Mouse (Mus musculus) v-Abl transformed pro-B cells (cell line): ENCODE measurements around the gene Atp6v1g2.

ENCODE experiments used
- in situ Hi-C, 2 experiments: fragments of 400-800 bp; cut with MboI; formaldehyde crosslinking; loops; one replicate each; pipeline ENCODE4 v1.15.1; 2025; ENCODE audit not compliant: unreplicated experiment in 2 of 2

Gene Atp6v1g2

DNA sequence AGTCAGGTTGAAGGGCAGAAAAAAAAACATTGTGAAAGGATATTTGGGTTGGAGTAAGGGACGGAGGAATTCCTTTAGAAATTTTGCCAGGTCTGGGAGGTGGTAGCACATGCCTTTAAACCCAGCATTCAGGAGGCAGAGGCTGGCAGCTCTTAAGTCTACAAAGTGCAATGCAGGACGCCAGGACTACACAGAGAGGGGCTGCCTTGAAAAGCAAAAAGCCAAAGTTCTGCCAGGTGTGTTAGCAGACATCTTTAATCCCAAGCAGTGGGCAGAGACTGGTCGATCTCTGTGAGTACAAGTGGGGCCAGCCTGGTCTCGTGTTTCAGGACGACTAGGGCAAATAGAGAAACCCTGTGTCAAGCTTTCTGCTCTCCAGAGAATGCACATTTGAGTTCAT is 18.5 kb downstream of the Atp6v1g2 start:
- in situ Hi-C loops = no loop called here

DNA sequence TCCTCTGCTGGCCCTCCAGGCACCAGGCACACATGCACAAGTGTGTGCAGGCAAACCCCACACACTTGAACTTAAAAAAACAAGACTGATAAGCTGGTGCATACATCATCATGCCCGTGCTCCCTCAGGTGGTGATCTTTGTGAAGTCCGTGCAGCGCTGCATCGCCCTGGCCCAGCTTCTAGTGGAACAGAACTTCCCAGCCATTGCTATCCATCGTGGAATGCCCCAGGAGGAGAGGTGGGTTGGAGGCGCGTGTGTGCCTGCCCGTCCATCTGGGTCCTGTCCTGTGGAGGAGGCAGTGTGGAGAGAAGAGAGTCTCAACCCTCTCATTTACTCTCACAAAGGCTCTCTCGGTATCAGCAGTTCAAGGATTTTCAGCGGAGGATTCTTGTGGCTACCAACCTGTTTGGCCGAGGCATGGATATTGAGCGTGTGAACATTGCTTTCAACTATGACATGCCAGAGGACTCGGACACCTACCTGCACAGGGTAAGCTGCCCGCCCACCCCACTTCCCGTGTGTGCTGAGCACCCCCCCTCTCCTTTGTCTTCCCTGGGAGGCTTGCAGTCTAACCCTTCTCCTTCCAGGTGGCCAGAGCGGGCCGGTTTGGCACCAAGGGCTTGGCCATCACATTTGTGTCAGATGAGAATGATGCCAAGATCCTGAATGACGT is 19.3 kb downstream of the Atp6v1g2 start:
- in situ Hi-C loops = no loop called here

DNA sequence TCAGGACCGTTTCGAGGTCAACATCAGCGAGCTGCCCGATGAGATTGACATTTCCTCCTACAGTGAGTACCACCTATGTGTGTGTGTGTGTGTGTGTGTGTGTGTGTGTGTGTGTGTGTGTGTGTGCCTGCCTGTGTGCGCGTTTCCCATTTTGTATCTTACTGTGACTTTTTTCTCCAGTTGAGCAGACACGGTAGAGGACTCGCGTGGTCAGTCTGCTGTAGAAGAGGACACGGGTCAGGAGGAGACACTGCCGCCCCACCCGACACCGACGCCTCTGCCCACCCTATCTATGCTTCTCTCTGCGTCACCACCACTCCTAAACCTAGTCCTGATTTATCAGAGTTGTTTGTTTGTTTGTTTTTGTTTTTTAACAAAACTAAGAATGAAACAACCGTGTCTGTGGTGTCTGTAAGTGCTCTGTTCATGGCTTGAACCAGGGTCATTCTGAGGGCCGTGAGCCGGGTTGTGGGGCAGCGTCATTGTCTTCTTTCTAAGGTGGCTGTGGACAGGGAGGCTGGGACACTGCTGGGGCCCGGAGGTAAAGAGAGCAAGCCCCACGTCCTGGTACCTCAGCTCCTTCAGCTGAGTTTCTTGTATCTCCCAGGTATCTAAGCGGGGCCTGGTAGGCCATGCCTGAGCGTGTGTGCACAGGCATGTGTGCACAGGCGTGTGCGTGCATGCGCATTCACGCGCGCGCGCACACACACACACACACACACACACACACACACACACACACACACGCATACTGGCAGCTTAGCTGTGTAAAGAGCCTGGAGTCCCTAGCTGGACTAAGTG is 20.0 kb downstream of the Atp6v1g2 start:
- in situ Hi-C loops = no loop called here

DNA sequence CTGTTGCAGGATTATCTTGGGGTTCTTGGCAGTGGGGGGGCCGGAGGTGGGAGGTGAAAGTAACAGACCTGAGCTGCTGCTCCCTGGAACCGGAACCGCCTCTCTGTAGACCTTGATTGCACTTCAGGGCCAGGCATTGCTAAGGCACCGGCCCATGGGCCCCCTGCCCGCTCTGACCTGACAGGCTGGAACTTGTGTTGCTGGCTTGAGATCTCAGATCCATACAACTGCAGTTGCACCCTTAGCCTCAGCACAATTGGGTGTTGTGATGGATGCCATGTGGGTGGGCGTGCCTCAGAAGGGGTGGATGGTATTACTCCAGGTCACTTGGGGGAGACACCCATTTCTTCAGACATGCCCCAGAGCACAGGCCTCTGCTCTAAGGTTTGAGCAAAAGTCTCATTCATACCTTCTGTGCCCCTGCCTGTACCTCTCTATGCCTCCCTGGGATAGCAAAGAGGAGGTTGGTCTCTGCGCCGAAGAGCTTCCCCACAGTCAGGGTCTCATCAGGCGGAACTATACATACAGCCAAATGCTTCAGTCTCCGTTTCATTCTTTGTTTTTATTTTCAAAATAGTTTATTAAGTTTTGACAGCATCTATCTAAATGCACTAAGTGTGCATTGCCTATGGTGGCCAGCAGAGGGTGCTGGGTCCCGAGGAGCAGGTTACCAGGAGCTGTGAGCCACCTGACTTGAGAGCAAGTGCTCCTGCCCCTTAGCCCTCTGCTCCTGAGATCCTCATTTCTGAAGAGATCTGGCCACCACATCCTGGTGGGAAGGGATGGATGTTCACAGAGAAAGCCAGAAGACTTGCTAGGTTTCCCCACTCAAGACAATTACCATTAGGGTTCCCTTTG is 21.0 kb downstream of the Atp6v1g2 start:
- in situ Hi-C loops = loop anchor here (5.0 kb wide), 1 partner anchor 48 kb away; no protein-coding TSS in a partner anchor

DNA sequence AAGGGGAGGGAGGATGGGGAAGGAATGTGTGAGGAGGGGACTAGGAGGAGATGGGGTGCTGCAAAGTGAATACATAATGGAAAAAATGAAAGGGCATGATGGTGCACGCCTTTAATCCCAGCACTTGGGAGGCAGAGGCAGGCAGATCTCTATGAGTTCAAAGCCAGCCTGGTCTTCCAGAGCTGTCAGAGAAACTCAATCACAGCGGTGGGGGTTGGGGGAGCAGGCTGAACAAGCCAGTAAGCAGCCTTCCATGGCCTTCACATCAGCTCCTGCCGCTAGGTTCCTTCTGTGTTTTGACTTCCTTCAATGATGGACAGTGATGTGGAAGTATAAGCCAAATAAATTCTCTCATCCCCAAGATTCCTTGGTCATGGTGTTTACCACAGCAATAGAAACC is 21.8 kb downstream of the Atp6v1g2 start:
- in situ Hi-C loops = loop anchor here (5.0 kb wide), 1 partner anchor 47 kb away; no protein-coding TSS in a partner anchor

DNA sequence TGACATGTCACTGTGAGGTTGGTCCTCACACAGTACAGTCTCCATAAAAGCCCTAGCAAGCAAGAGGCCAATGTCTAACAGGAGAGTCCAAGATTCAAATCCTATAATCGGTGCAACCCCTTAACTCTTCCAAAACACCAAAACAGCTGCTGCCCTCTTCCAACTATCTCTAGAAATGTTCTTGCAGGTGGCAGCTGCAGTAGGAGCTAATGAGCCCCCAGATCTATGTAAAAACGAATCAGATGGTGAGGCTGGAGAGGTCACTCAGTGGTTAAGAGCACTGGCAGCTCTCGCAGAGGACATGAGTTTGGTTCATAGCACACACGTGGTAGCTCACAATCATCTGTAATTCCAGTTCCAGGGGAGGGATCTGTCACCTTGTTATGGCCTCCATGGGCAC is 22.2 kb downstream of the Atp6v1g2 start:
- in situ Hi-C loops = loop anchor here (5.0 kb wide), 1 partner anchor 47 kb away; no protein-coding TSS in a partner anchor

DNA sequence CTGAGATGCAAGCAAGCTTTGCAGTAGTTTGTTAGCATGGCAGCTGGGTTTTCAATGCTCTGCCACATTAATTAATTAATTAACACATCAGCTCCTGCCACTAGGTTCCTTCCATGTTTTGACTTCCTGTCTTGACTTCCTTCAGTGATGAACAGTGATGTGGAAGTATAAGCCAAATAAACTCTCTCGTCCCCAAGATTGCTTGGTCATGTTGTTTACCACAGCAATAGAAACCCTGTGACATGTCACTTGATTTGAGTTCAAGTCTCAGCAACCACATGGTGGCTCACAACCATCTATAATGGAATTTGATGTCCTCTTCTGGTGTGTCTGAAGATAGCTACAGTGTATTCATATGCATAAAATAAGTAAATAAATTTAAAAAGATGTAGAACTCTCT is 23.9 kb downstream of the Atp6v1g2 start:
- in situ Hi-C loops = loop anchor here (5.0 kb wide), 1 partner anchor 45 kb away; no protein-coding TSS in a partner anchor

DNA sequence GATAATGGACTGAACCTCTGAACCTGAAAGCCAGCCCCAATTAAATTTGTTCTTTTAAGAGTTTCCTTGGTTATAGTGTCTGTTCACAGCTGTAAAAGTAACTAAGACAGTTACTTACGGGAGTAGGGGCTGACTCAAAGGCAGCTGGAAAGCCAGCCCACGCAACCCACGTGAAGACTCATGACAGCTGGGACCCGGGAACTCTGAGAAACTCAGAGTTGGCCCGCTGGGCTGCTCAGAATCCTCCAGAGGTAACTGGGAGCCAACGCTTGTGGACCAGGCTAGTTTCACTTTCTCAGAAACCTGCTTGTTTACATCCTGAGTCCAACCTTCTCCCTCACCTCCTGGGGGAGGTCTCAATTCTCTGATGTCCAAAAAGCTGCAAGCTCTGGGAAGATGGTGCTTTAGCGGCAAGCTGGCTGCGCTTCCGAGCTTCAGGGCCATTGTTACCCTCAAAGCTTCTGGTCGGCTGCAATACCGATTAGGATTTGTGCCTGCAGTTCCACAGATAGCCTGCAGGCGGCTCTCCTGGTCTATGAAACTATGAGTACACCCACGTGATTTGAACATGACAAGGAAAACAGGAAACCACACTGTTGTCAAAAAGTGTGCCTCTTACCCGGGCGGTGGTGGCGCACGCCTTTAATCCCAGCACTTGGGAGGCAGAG is 24.5 kb downstream of the Atp6v1g2 start:
- in situ Hi-C loops = loop anchor here (5.0 kb wide), 1 partner anchor 44 kb away; no protein-coding TSS in a partner anchor

DNA sequence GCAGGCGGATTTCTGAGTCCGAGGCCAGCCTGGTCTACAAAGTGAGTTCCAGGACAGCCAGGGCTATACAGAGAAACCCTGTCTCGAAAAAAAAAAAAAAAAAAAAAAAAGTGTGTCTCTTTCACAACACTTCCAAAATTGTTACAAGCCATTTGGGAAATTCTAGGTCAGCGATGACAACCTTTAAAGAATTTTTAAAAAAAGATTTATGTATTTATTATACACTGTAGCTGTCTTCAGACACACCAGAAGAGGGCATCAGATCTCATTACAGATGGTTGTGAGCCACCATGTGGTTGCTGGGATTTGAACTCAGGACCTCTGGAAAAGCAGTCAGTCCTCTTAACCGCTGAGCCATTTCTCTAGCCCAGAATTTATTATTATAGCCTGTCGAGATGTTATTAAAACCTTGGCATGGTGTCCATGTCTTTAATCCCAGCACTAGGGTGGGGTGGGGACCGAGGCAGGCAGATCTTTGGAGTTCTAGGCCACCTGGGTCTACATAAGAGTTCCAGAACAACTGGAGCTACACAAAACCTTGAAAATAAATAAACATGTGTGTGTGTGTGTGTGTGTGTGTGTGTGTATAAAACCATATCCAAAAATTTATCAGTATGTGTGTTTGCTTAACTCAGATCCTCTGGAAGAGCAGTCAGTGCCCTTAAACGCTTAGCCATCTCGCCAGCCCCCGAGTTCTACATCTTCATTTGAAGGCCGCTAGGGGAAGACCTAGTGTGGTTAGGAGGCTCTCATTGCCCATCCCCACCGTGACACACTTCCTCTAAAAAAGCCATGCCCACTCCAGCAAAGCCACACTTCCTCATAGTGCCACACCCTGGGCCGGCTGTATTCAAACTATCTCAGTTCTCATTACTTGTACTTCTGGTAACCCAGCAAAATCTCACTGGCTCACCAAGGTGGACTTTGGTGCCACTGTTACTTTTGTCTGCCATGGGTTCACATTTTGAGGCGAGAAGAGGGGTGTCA is 25.3 kb downstream of the Atp6v1g2 start:
- in situ Hi-C loops = loop anchor here (5.0 kb wide), 1 partner anchor 44 kb away; no protein-coding TSS in a partner anchor

DNA sequence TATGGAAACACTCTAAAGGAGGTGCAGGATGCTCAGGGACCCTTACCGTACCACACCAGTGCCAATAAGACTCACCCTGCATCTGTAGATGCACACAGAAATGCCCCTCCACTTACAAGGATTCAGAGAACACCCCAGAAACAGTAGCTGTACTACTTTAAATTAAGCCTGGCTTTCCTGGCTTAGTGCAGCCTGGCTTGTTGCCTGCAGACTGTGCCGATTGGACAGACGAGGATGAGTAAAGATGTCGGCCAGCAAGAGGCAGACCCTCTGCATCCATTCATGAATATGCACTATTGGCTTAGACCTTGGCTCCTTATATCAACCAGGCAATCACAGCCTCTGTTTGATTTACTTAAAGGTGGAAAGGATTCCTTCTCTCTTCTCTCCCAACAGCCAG is 26.2 kb downstream of the Atp6v1g2 start:
- in situ Hi-C loops = loop anchor here (5.0 kb wide), 2 partner anchors 43 to 1257 kb away; partner anchors contain the start of gene H2-K1 (in 1 of the 2)

DNA sequence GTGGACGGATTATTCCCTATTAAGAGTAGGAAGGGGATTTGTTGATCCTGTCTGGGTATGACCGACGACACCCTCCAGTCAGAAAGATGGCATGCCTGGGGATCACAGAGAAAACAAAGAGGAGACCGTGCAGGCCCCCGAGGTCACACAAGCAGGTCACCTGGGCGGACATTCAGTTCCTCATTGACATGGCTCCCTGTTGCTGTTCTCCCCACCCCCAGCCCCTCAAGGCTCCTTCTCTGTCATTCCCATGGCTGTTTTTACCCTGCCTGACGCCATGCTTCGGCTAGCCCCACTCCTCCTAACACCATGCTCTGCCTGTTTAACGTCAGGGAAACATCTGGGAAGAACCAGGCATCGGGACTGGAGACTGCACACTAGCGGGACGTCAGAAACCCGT is 28.2 kb downstream of the Atp6v1g2 start:
- in situ Hi-C loops = loop anchor here in 1 of 2 experiments (5.0 kb wide), 1 partner anchor 1259 kb away; the partner anchor contains the start of gene H2-K1

DNA sequence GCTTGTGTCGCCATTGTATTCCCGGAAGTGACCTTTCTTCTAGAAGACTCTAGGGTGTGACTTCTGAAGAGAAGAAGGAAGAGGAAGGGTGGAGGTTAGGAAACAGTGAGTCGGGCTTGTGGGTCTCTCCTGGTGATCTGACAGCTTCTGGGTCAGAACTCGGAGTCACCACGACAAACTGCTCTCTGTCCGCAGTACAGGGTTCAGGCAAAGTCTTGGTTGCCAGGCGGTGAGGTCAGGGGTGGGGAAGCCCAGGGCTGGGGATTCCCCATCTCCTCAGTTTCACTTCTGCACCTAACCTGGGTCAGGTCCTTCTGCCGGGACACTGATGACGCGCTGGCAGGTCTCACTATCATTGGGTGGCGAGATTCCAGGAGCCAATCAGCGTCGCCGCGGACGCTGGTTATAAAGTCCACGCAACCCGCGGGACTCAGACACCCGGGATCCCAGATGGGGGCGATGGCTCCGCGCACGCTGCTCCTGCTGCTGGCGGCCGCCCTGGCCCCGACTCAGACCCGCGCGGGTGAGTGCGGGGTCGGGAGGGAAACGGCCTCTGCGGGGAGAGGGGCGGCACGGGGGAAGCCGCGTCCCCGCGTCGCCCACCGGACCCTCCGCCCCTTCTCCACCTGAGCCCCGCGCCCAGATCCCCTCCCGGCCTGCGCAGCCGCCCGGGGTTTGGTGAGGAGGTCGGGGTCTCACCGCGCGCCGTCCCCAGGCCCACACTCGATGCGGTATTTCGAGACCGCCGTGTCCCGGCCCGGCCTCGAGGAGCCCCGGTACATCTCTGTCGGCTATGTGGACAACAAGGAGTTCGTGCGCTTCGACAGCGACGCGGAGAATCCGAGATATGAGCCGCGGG is 29.4 kb downstream of the Atp6v1g2 start, which contains the start of gene H2-D1:
TSS of gene H2-D1 (plus strand) at position 67 of the 859 bp plus-strand sequence.
- in situ Hi-C loops = loop anchor here in 1 of 2 experiments (5.0 kb wide), 1 partner anchor 1261 kb away; the partner anchor contains the start of gene H2-K1

DNA sequence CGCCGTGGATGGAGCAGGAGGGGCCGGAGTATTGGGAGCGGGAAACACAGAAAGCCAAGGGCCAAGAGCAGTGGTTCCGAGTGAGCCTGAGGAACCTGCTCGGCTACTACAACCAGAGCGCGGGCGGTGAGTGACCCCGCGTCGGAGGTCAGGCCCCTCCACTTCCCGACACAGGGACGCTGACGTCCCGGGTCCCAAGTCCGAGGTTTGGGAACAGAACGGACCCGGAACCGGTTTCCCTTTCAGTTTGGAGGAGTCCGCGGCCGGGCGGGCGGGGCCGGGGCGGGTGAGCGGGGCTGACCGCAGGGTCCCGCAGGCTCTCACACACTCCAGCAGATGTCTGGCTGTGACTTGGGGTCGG is 30.0 kb downstream of the Atp6v1g2 start:
- in situ Hi-C loops = loop anchor here in 1 of 2 experiments (5.0 kb wide), 1 partner anchor 1261 kb away; the partner anchor contains the start of gene H2-K1

DNA sequence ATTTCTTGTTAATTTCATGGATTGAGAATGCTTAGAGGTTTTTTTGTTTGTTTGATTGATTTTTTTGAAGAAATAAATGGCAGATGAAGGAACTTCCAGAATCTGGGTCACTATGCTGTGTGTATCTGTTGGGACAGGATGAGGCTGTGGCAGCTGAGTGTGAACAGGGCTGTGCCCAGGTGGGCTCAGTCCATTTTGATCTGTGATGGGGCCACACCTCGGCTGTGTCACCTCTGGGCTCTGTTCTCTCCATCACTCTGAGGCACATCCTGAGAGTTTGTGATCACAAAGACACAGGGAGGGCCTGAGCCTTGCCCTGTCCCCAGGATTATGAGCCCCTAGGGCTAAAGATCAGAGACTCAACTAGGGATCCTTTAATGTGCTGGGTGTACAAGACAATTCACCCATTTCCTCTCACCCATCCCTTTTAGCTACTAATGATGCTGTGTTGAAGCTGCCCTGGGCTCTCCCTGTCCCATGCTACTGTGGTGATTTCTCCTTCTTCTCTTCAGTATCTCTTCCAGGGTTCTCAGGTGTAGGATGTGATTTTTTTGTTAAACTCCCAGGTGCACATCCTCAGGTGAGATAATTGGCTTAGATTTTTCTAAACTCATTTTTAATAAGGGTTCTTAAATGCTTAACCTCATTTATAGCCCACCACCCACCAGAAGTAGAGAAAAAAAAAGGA is 34.1 kb downstream of the Atp6v1g2 start:
- in situ Hi-C loops = loop anchor here in 1 of 2 experiments (5.0 kb wide), 1 partner anchor 1275 kb away; no protein-coding TSS in a partner anchor

DNA sequence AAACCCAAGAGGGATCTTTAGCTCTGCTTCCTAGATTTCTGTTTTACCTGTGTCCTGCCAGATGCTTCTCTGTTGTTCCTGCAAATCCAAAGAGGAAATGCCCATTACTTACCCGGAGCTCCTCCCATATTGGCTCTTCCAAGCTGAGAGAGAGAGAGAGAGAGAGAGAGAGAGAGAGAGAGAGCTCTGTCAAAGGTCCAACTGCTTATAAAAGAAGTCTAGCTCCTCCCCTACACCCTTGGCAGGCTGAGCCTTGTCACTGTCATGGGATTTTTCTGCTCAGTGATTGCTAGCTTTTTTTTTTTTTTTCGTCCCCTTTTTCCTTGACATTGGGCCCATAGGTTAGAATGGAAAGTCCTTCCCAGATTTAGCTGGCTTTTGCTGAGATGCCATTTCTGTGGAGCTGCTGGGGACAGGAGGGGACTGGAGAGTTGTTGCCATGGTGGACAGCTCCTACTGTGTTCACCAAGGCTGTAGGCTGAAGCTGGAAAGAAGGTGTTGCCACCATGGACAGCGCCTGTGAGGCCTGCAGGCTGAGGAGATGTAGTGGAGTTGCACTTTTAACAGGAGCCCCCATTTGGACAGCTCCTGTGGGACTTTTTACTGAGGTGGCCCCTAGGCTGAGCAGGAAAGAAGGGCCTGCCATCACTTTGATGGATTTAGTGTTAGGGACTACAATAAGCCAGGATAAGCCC is 36.3 kb downstream of the Atp6v1g2 start:
- in situ Hi-C loops = loop anchor here (5.0 kb wide), 2 partner anchors 1277 to 1297 kb away; no protein-coding TSS in a partner anchor

DNA sequence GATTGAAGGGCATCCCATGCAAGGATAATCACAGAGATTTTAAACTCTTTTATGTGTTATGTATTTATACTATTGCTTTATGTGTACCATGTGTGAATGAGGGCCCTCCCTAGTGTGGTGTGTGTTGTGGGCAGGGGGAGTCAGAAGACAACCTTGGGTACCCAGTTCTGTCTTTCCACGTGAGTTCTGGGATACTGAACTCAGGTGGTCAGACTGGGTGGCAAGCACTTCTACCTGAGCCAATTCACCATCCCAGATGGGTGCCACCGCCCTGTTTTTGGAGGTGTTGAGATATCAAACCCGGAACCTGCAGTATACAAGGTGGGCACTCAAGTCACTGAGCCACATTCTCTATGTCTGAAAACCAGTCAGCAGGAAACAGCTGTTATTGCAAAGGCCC is 38.8 kb downstream of the Atp6v1g2 start:
- in situ Hi-C loops = loop anchor here (5.0 kb wide), 1 partner anchor 1300 kb away; no protein-coding TSS in a partner anchor
